Mouse (Mus musculus): ENCODE measurements around the gene Tesmin. TPM values are rescaled to one million over a fixed set of nuclear protein-coding genes. Genes with fewer than 3 reads are reported as not detected.

The Tesmin gene
- polyA plus RNA-seq, 1 experiment from 2014 or later: 0.10 TPM

- Histone ChIP-seq H3K4me1 (ENCODE audit: control insufficient read depth, insufficient read depth, low read length) (no peaks in the 10 kb centered on the region), H3K4me3 (ENCODE audit: low read depth, low read length) (no peak overlapping the region), H3K27ac (ENCODE audit: low read length) (no peak overlapping the region), H3K27me3 (ENCODE audit: control insufficient read depth, insufficient read depth, low read length) (no peaks in the 10 kb centered on the region), H3K9me3 (ENCODE audit: control insufficient read depth, low read depth, low read length) (no peaks in the 10 kb centered on the region), H3K36me3 (ENCODE audit: control insufficient read depth, insufficient read depth, low read length) (no peaks in the 10 kb centered on the region), H3K9ac (replicated peaks; ENCODE audit: low read depth, low read length) (no peak overlapping the region), H3K4me2 (replicated peaks; ENCODE audit: low read depth, low read length) (no peak overlapping the region)
- WGBS: 88% methylated on average over 7 of the region's 7 CpGs
- ATAC-seq (ENCODE audit: insufficient number of reproducible peaks, insufficient read depth, low FRiP score, low read depth): no peak
These were observed 12.8 kb downstream of the Tesmin start for GRCm38 (mm10) chr19:3401504-3401903.

DNA sequence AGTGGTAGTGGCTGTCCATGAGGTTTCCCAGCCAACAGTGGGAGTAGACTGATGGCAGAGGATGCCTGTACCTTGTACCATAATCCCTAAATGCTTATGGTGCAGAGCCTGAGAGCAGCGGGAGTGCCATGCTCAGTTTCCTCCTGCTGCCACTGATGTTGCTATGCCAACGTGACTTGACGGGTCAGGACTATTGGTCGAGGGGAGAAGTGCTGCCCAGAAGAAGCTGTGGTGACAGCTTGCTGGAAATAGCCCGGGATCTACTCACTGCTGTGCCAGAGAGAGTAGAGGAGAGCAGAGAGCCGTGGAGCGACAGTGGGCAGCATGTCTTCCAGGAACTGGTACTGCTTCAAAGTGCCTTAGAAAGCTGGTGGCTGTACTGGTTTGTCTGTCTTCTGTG is 13.3 kb downstream of the Tesmin start:
- H3K9ac ChIP-seq (replicated peaks; ENCODE audit: low read depth, low read length): no peak overlapping the region
- no peaks in the 10 kb centered on the region for H3K27me3 ChIP-seq (ENCODE audit: control insufficient read depth, insufficient read depth, low read length)
- 59% methylated on average over 7 of the region's 7 CpGs for WGBS
- H3K4me1 ChIP-seq (ENCODE audit: control insufficient read depth, insufficient read depth, low read length): no peaks in the 10 kb centered on the region
- H3K9me3 ChIP-seq (ENCODE audit: control insufficient read depth, low read depth, low read length): no peaks in the 10 kb centered on the region
- H3K36me3 ChIP-seq (ENCODE audit: control insufficient read depth, insufficient read depth, low read length): no peaks in the 10 kb centered on the region
- no peak overlapping the region for H3K4me3 ChIP-seq (ENCODE audit: low read depth, low read length)
- no peak overlapping the region for H3K4me2 ChIP-seq (replicated peaks; ENCODE audit: low read depth, low read length)
- no peak overlapping the region for H3K27ac ChIP-seq (ENCODE audit: low read length)
- no peak for ATAC-seq (ENCODE audit: insufficient number of reproducible peaks, insufficient read depth, low FRiP score, low read depth)

DNA sequence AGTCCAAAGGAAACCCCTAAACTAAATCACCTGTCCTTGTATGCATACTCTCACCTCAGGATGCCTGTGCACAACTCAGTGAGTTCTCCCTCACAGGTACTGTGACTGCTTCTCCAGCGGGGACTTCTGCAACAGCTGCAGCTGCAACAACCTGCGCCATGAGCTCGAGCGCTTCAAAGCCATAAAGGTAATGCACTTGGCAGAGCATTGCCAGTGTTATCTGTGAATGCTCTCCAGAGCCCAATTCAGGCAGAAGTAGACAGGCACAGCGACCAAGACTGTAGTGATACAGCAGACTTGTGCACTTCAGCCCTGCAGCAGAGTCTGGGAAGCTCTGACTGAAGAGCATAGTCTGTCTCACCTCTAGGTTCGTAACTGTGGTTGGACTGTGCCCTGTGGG is 13.7 kb downstream of the Tesmin start:
- no peak overlapping the region for H3K9ac ChIP-seq (replicated peaks; ENCODE audit: low read depth, low read length)
- 80% methylated on average over 6 of the region's 6 CpGs for WGBS
- no peak for ATAC-seq (ENCODE audit: insufficient number of reproducible peaks, insufficient read depth, low FRiP score, low read depth)
- H3K4me2 ChIP-seq (replicated peaks; ENCODE audit: low read depth, low read length): no peak overlapping the region
- no peaks in the 10 kb centered on the region for H3K4me1 ChIP-seq (ENCODE audit: control insufficient read depth, insufficient read depth, low read length)
- no peak overlapping the region for H3K4me3 ChIP-seq (ENCODE audit: low read depth, low read length)
- no peaks in the 10 kb centered on the region for H3K27me3 ChIP-seq (ENCODE audit: control insufficient read depth, insufficient read depth, low read length)
- H3K27ac ChIP-seq (ENCODE audit: low read length): no peak overlapping the region
- H3K36me3 ChIP-seq (ENCODE audit: control insufficient read depth, insufficient read depth, low read length): no peaks in the 10 kb centered on the region
- no peaks in the 10 kb centered on the region for H3K9me3 ChIP-seq (ENCODE audit: control insufficient read depth, low read depth, low read length)

GRCm38 (mm10) chr19:3404030-3404429 is 15.4 kb downstream of the Tesmin start:
- 83% methylated on average over 7 of the region's 7 CpGs for WGBS

GRCm38 (mm10) chr19:3405531-3406281 is 17.0 kb downstream of the Tesmin start:
- Histone ChIP-seq H3K9ac (replicated peaks; ENCODE audit: low read depth, low read length) (no peak overlapping the region), H3K4me1 (ENCODE audit: control insufficient read depth, insufficient read depth, low read length) (no peaks in the 10 kb centered on the region), H3K27me3 (ENCODE audit: control insufficient read depth, insufficient read depth, low read length) (no peaks in the 10 kb centered on the region), H3K9me3 (ENCODE audit: control insufficient read depth, low read depth, low read length) (no peaks in the 10 kb centered on the region), H3K36me3 (ENCODE audit: control insufficient read depth, insufficient read depth, low read length) (no peaks in the 10 kb centered on the region), H3K27ac (ENCODE audit: low read length) (no peak overlapping the region), H3K4me2 (replicated peaks; ENCODE audit: low read depth, low read length) (no peak overlapping the region), H3K4me3 (ENCODE audit: low read depth, low read length) (no peak overlapping the region)
- ATAC-seq (ENCODE audit: insufficient number of reproducible peaks, insufficient read depth, low FRiP score, low read depth): no peak
- WGBS: 52% methylated on average over 1 of the region's 1 CpGs

More at GRCm38 (mm10) chr19:3404030-3404429, 15.4 kb downstream of the Tesmin start:
- Histone ChIP-seq H3K4me3 (ENCODE audit: low read depth, low read length) (no peak overlapping the region), H3K36me3 (ENCODE audit: control insufficient read depth, insufficient read depth, low read length) (no peaks in the 10 kb centered on the region), H3K27me3 (ENCODE audit: control insufficient read depth, insufficient read depth, low read length) (no peaks in the 10 kb centered on the region), H3K9ac (replicated peaks; ENCODE audit: low read depth, low read length) (no peak overlapping the region), H3K4me2 (replicated peaks; ENCODE audit: low read depth, low read length) (no peak overlapping the region), H3K4me1 (ENCODE audit: control insufficient read depth, insufficient read depth, low read length) (no peaks in the 10 kb centered on the region), H3K27ac (ENCODE audit: low read length) (no peak overlapping the region), H3K9me3 (ENCODE audit: control insufficient read depth, low read depth, low read length) (no peaks in the 10 kb centered on the region)
- no peak for ATAC-seq (ENCODE audit: insufficient number of reproducible peaks, insufficient read depth, low FRiP score, low read depth)

- Histone ChIP-seq H3K9ac (replicated peaks; ENCODE audit: low read depth, low read length) (no peak within 1 kb of the TSS; the same call in 1 of the 2 replicates), H3K9me3 (ENCODE audit: control insufficient read depth, low read depth, low read length) (no peaks in the 10 kb centered on the region), H3K4me1 (ENCODE audit: control insufficient read depth, insufficient read depth, low read length) (0 out of 2 replicates have a peak, but pooled peaks cover 2% of the 10 kb centered on the region), H3K27me3 (ENCODE audit: control insufficient read depth, insufficient read depth, low read length) (peaks cover 8% of the 10 kb centered on the region; the same call in 1 of the 2 replicates), H3K27ac (ENCODE audit: low read length) (no peak within 1 kb of the TSS), H3K4me3 (ENCODE audit: low read depth, low read length) (peak within 1 kb of the TSS; percentile 19), H3K4me2 (replicated peaks; ENCODE audit: low read depth, low read length) (peak within 1 kb of the TSS; percentile 49), H3K36me3 (ENCODE audit: control insufficient read depth, insufficient read depth, low read length) (no peaks in the 10 kb centered on the region)
- WGBS: 2% methylated on average over 37 of the region's 37 CpGs
- 0 out of 2 replicates have a peak, but pooled peaks have one; percentile 24 for ATAC-seq (ENCODE audit: insufficient number of reproducible peaks, insufficient read depth, low FRiP score, low read depth)
These were observed 25.6 kb downstream of the Tesmin start, which contains the start of gene Gal for GRCm38 (mm10) chr19:3414268-3414733. TSS of gene Gal (minus strand) at chr19:3414544.

DNA sequence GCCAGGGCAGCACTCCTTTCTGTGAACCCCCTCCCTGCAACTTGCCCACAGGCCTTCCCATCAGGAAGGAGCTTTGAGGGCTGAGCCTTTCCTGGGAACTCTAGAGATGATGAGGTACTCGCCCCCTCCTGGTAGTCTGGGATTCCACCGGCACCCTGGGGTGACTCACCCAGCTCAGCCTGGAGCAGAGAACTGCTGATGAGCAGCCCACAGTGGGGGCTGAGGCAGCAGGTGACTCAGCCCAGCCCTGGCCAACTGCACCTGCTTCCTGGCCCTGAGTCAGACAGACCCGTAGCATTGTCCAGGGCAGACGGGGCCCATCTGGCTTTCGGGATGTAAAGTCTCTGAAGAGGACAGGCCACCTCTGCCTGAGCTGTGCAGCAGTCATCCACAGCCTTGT is 30.6 kb downstream of the Tesmin start:
- Histone ChIP-seq H3K9ac (replicated peaks; ENCODE audit: low read depth, low read length) (no peak overlapping the region), H3K4me2 (replicated peaks; ENCODE audit: low read depth, low read length) (no peak overlapping the region), H3K36me3 (ENCODE audit: control insufficient read depth, insufficient read depth, low read length) (no peaks in the 10 kb centered on the region), H3K4me1 (ENCODE audit: control insufficient read depth, insufficient read depth, low read length) (0 out of 2 replicates have a peak, but pooled peaks cover 2% of the 10 kb centered on the region), H3K9me3 (ENCODE audit: control insufficient read depth, low read depth, low read length) (no peaks in the 10 kb centered on the region), H3K27me3 (ENCODE audit: control insufficient read depth, insufficient read depth, low read length) (0 out of 2 replicates have a peak, but pooled peaks cover 4% of the 10 kb centered on the region), H3K4me3 (ENCODE audit: low read depth, low read length) (no peak overlapping the region), H3K27ac (ENCODE audit: low read length) (no peak overlapping the region)
- WGBS: 51% methylated on average over 5 of the region's 5 CpGs
- ATAC-seq (ENCODE audit: insufficient number of reproducible peaks, insufficient read depth, low FRiP score, low read depth): no peak

GRCm38 (mm10) chr19:3422488-3422887 is 33.8 kb downstream of the Tesmin start:
- H3K4me1 ChIP-seq (ENCODE audit: control insufficient read depth, insufficient read depth, low read length): no peaks in the 10 kb centered on the region
- no peak for ATAC-seq (ENCODE audit: insufficient number of reproducible peaks, insufficient read depth, low FRiP score, low read depth)
- 72% methylated on average over 6 of the region's 6 CpGs for WGBS
- no peaks in the 10 kb centered on the region for H3K27me3 ChIP-seq (ENCODE audit: control insufficient read depth, insufficient read depth, low read length)
- no peaks in the 10 kb centered on the region for H3K9me3 ChIP-seq (ENCODE audit: control insufficient read depth, low read depth, low read length)
- H3K4me3 ChIP-seq (ENCODE audit: low read depth, low read length): no peak overlapping the region
- no peak overlapping the region for H3K9ac ChIP-seq (replicated peaks; ENCODE audit: low read depth, low read length)
- no peak overlapping the region for H3K4me2 ChIP-seq (replicated peaks; ENCODE audit: low read depth, low read length)
- H3K36me3 ChIP-seq (ENCODE audit: control insufficient read depth, insufficient read depth, low read length): no peaks in the 10 kb centered on the region
- no peak overlapping the region for H3K27ac ChIP-seq (ENCODE audit: low read length)
